Mouse (Mus musculus) liver, embryonic 12.5 days (tissue): ENCODE results near the gene Ikzf4. TPM values are rescaled to one million over a fixed set of nuclear protein-coding genes. Genes with fewer than 3 reads are reported as not detected.

Experiments used
- microRNA-seq: library from miRNA; unstranded; fragments of <30 nt; microRNA quantifications from one replicate; pipeline ENCODE4, GENCODE M21; 2017
- polyA plus RNA-seq: library from polyadenylated mRNA; unstranded; fragments of >200 nt; fragmentation: Nextera tagmentation; extraction: Ambion mirVana; gene quantifications from 2 replicates; pipeline ENCODE4 v1.2.1, GENCODE M21; 2016

Ikzf4 gene
- polyA plus RNA-seq, 1 experiment from 2014 or later, result 0.42 TPM

Small RNAs within 50 kb of the gene (microRNA-seq; reads per million reads assigned to microRNA genes)
- not detected for gene Mir6917

Other genes with a start within 250 kb of the Ikzf4 start
- gene Slc39a5, start 244.8 kb downstream of the Ikzf4 start, polyA plus RNA-seq, result 22.7 and 23.0 TPM in 2 replicates
- 64.1 and 66.1 TPM in 2 replicates for gene Nabp2, start 234.5 kb downstream of the Ikzf4 start, polyA plus RNA-seq
- 14.2 and 14.8 TPM in 2 replicates for gene Rnf41, start 234.3 kb downstream of the Ikzf4 start, polyA plus RNA-seq
- gene Smarcc2, start 186.7 kb downstream of the Ikzf4 start, polyA plus RNA-seq, result 34.9 and 40.3 TPM in 2 replicates
- gene Myl6, start 151.8 kb downstream of the Ikzf4 start, polyA plus RNA-seq, result 533 and 540 TPM in 2 replicates
- gene Myl6b, start 147.3 kb downstream of the Ikzf4 start, polyA plus RNA-seq, result 1.3 and 1.6 TPM in 2 replicates
- gene Esyt1, start 120.1 kb downstream of the Ikzf4 start, polyA plus RNA-seq, result 15.0 and 16.0 TPM in 2 replicates
- 7.7 and 8.1 TPM in 2 replicates for gene Zc3h10, start 98.2 kb downstream of the Ikzf4 start, polyA plus RNA-seq
- gene Rpl41, start 96.7 kb downstream of the Ikzf4 start, polyA plus RNA-seq, result 2,924 and 3,037 TPM in 2 replicates
- 233 and 242 TPM in 2 replicates for gene Pa2g4, start 80.0 kb downstream of the Ikzf4 start, polyA plus RNA-seq
- gene Erbb3, start 56.3 kb downstream of the Ikzf4 start, polyA plus RNA-seq, result 1.8 TPM in 2 replicates
- 555 and 561 TPM in 2 replicates for gene Rps26, start 19.2 kb downstream of the Ikzf4 start, polyA plus RNA-seq
- gene Suox, start 28.1 kb upstream of the Ikzf4 start, polyA plus RNA-seq, result 10.4 and 10.5 TPM in 2 replicates
- gene Rab5b, start 50.3 kb upstream of the Ikzf4 start, polyA plus RNA-seq, result 34.2 and 34.7 TPM in 2 replicates
- 0.36 and 0.43 TPM in 2 replicates for gene Pmel, start 58.2 kb upstream of the Ikzf4 start, polyA plus RNA-seq
- gene Cdk2, start 59.0 kb upstream of the Ikzf4 start, polyA plus RNA-seq, result 82.8 and 84.9 TPM in 2 replicates
- 2.8 TPM in 2 replicates for gene Dgka, start 98.9 kb upstream of the Ikzf4 start, polyA plus RNA-seq
- 25.8 and 26.8 TPM in 2 replicates for gene Pym1, start 101.9 kb upstream of the Ikzf4 start, polyA plus RNA-seq
- 5.5 and 6.8 TPM in 2 replicates for gene Mmp19, start 144.9 kb upstream of the Ikzf4 start, polyA plus RNA-seq
- gene Dnajc14, start 158.1 kb upstream of the Ikzf4 start, polyA plus RNA-seq, result 27.9 and 29.1 TPM in 2 replicates
- gene Tmem198b, start 158.4 kb upstream of the Ikzf4 start, polyA plus RNA-seq, result 3.7 and 3.9 TPM in 2 replicates
- gene Sarnp, start 171.3 kb upstream of the Ikzf4 start, polyA plus RNA-seq, result 154 and 161 TPM in 2 replicates
- gene Ormdl2, start 175.7 kb upstream of the Ikzf4 start, polyA plus RNA-seq, result 82.5 and 85.8 TPM in 2 replicates
- gene Gdf11, start 245.7 kb upstream of the Ikzf4 start, polyA plus RNA-seq, result 1.8 and 1.9 TPM in 2 replicates